Mouse (Mus musculus): ENCODE results near the gene Mettl14. TPM values are rescaled to one million over a fixed set of nuclear protein-coding genes. Genes with fewer than 3 reads are reported as not detected.

Mettl14 gene
- total and polyA plus RNA-seq, 2 experiments from 2014 or later, result 6.3 to 15.6 TPM

DNA sequence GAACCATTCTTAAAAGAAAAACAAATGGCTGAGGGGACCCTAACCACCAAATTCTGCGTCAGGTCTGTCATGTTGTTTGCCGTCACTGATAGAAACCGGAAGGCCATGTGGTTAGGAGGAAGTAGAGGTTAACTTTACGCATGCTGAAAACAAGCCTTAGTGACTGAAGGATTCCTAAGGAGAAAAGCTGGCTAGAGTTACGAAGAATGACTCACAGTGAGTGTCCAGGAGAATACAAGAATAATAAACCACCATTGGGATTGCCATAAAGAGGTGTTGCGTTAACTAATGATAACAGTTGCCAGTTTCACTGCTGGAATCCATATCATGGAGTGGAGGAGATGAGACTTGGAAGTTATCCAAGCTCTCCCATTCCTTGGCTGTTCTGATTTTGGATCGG is 51.0 kb downstream of the Mettl14 start:
- Histone ChIP-seq H3K9me3 (ENCODE audit: low read length) (no peaks in the 10 kb centered on the region), H3K9ac (replicated peaks; ENCODE audit: low read length) (no peak overlapping the region), H3K27me3 (ENCODE audit: insufficient read depth, low read length) (no peaks in the 10 kb centered on the region), H3K27ac (no peak overlapping the region; the same call in 1 of the 2 replicates), H3K36me3 (ENCODE audit: insufficient read depth, low read length) (no peaks in the 10 kb centered on the region), H3K4me2 (ENCODE audit: low read depth, low read length) (0 out of 2 replicates have a peak overlapping the region, but pooled peaks have one; percentile 5), H3K4me1 (ENCODE audit: insufficient read depth, low read length) (no peaks in the 10 kb centered on the region), H3K4me3 (ENCODE audit: low read length) (no peak overlapping the region)
- no peak for TF ChIP-seq CTCF (IDR thresholded peaks at IDR 0.05; ENCODE audit: low read depth)
- DNase-seq (ENCODE audit: low spot score) (peak; percentile 14), ATAC-seq (no peak)
- WGBS, result 59% methylated on average over 7 of the region's 7 CpGs

DNA sequence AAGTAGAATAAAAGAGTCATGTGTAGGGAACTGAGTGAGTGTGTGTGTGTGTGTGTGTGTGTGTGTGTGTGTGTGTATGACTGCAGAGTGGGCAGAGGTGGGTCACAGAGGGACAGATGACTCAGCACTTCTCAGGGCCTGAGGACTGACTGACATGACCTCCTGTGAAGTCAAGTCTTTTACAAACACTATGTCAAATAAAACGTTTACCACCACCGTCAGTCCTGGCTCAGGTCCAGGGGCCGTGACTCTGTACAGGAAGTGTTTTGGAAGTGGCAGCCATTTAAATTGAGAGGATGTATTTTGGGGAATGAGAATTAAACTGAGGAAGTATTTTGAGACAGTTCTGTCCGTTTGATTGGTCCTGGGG is 52.9 kb downstream of the Mettl14 start:
- Histone ChIP-seq H3K27ac (no peak overlapping the region), H3K9me3 (ENCODE audit: low read length) (no peaks in the 10 kb centered on the region), H3K4me3 (ENCODE audit: low read length) (no peak overlapping the region), H3K4me2 (ENCODE audit: low read depth, low read length) (no peak overlapping the region), H3K36me3 (ENCODE audit: insufficient read depth, low read length) (no peaks in the 10 kb centered on the region), H3K4me1 (ENCODE audit: insufficient read depth, low read length) (no peaks in the 10 kb centered on the region), H3K9ac (replicated peaks; ENCODE audit: low read length) (no peak overlapping the region), H3K27me3 (ENCODE audit: insufficient read depth, low read length) (no peaks in the 10 kb centered on the region)
- no peak for TF ChIP-seq CTCF (IDR thresholded peaks at IDR 0.05; ENCODE audit: low read depth)
- ATAC-seq (no peak), DNase-seq (ENCODE audit: low spot score) (no peak)
- 48% methylated on average over 4 of the region's 4 CpGs for WGBS

DNA sequence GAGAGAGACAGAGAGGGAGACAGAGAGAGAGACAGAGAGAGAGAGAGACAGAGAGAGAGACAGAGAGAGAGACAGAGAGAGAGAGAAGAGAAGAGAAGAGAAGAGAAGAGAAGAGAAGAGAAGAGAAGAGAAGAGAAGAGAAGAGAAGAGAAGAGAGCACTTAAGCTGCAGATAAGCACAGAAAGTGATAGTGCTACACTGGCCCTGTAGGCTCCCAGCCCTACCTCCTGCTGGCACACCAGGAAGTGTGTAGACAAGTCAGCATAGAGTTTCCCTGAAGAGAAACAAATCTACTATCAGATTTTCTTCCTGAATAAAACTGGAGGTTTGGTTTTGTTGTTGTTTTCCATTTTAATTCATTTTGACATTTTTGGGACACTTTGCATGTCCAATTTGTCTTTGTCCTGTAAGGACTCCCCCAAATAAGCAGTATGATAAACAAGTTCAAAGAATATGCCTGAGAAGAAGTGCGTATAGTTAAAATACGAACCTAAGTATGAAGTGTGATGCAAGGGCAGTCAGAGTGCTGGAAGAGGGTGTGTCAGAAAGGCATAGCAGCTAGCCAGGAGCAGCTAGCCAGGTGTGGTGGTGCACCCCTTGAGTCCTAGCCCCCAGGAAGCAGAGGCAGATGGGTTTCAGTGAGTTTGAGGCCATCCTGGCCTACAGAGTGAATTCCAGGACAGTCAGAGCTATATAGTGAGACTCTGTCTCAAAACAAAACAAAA is 53.4 kb downstream of the Mettl14 start:
- DNase-seq (ENCODE audit: low spot score) (no peak), ATAC-seq (no peak)
- H3K9ac ChIP-seq (replicated peaks; ENCODE audit: low read length), result no peak overlapping the region
- no peaks in the 10 kb centered on the region for H3K9me3 ChIP-seq (ENCODE audit: low read length)
- 83% methylated on average over 2 of the region's 2 CpGs for WGBS
- H3K4me1 ChIP-seq (ENCODE audit: insufficient read depth, low read length), result no peaks in the 10 kb centered on the region
- H3K4me2 ChIP-seq (ENCODE audit: low read depth, low read length), result no peak overlapping the region
- no peaks in the 10 kb centered on the region for H3K36me3 ChIP-seq (ENCODE audit: insufficient read depth, low read length)
- no peak for TF ChIP-seq CTCF (IDR thresholded peaks at IDR 0.05; ENCODE audit: low read depth)
- no peak overlapping the region for H3K27ac ChIP-seq
- H3K27me3 ChIP-seq (ENCODE audit: insufficient read depth, low read length), result no peaks in the 10 kb centered on the region
- H3K4me3 ChIP-seq (ENCODE audit: low read length), result no peak overlapping the region

DNA sequence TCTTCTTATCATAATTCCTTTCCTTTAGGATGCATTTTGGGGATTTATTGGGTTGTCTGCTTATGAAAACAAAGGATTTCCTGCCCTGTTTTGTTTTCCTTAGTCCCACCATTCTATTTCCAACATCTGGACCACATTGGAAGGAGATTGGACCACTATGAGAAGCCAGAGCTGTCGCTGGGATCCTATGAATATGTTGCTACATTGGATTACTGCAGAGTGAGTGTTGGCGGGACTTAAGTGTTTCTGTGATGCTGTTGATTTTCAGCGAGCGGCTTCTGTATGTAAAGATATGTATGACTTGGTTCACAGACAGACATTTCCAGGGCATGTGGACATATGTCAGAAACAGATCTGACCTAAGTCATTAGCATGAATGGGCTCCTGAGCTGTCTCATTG is 55.7 kb downstream of the Mettl14 start:
- Histone ChIP-seq H3K4me1 (ENCODE audit: insufficient read depth, low read length) (no peaks in the 10 kb centered on the region), H3K36me3 (ENCODE audit: insufficient read depth, low read length) (no peaks in the 10 kb centered on the region), H3K27me3 (ENCODE audit: insufficient read depth, low read length) (no peaks in the 10 kb centered on the region), H3K27ac (no peak overlapping the region), H3K4me3 (ENCODE audit: low read length) (no peak overlapping the region), H3K9ac (replicated peaks; ENCODE audit: low read length) (no peak overlapping the region), H3K4me2 (ENCODE audit: low read depth, low read length) (no peak overlapping the region), H3K9me3 (ENCODE audit: low read length) (no peaks in the 10 kb centered on the region)
- 87% methylated on average over 4 of the region's 4 CpGs for WGBS
- no peak for TF ChIP-seq CTCF (IDR thresholded peaks at IDR 0.05; ENCODE audit: low read depth)
- ATAC-seq (no peak), DNase-seq (ENCODE audit: low spot score) (no peak)

DNA sequence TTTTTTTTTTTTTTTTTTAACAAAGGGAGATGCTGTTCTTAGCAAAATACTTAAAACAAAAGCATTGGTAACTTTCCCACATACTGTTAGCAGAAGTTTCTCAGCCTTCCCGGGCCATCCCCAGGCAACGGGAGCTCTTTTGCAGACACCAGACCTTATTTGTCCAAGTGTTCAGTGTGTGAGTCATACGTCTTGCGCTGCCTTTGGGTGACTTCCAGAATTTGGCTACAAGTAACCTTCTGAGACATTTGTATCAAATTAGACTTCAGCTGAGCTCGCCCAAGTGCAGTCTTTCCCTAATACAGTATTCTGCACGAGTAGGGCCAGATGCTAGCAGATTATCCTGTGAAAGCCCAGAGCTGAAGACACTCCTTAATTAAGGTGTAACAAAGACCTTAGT is 56.7 kb downstream of the Mettl14 start:
- no peaks in the 10 kb centered on the region for H3K36me3 ChIP-seq (ENCODE audit: insufficient read depth, low read length)
- no peak overlapping the region for H3K27ac ChIP-seq
- H3K27me3 ChIP-seq (ENCODE audit: insufficient read depth, low read length), result no peaks in the 10 kb centered on the region
- H3K4me1 ChIP-seq (ENCODE audit: insufficient read depth, low read length), result no peaks in the 10 kb centered on the region
- TF ChIP-seq CTCF (IDR thresholded peaks at IDR 0.05; ENCODE audit: low read depth), result no peak
- no peak overlapping the region for H3K9ac ChIP-seq (replicated peaks; ENCODE audit: low read length)
- ATAC-seq (peak; percentile 62), DNase-seq (ENCODE audit: low spot score) (peak; percentile 70)
- no peaks in the 10 kb centered on the region for H3K9me3 ChIP-seq (ENCODE audit: low read length)
- 38% methylated on average over 6 of the region's 6 CpGs for WGBS
- H3K4me2 ChIP-seq (ENCODE audit: low read depth, low read length), result no peak overlapping the region
- no peak overlapping the region for H3K4me3 ChIP-seq (ENCODE audit: low read length)

DNA sequence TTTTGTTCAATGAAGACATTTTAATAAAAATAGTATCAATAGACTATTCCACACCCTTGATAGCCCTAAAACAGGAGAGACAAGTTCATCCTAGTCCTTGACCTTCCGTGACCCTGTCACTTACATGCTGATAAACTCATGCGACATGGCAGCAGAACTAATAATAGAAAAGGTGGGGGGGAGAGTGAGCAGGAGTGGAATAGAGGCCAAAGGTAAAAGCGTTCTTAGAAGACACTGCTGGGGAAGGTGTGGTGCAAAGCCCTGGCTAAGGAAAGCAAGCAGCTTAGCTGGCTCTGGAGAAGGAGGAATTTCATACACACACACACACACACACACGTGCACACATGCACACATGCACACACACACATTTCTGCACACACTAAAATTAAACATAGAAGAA is 61.6 kb downstream of the Mettl14 start:
- TF ChIP-seq CTCF (IDR thresholded peaks at IDR 0.05; ENCODE audit: low read depth), result no peak
- ATAC-seq (no peak), DNase-seq (ENCODE audit: low spot score) (no peak)
- no peak overlapping the region for H3K27ac ChIP-seq
- no peaks in the 10 kb centered on the region for H3K27me3 ChIP-seq (ENCODE audit: insufficient read depth, low read length)
- WGBS, result 77% methylated on average over 4 of the region's 4 CpGs
- H3K4me1 ChIP-seq (ENCODE audit: insufficient read depth, low read length), result no peaks in the 10 kb centered on the region
- no peak overlapping the region for H3K4me2 ChIP-seq (ENCODE audit: low read depth, low read length)
- no peak overlapping the region for H3K9ac ChIP-seq (replicated peaks; ENCODE audit: low read length)
- no peaks in the 10 kb centered on the region for H3K9me3 ChIP-seq (ENCODE audit: low read length)
- no peaks in the 10 kb centered on the region for H3K36me3 ChIP-seq (ENCODE audit: insufficient read depth, low read length)
- H3K4me3 ChIP-seq (ENCODE audit: low read length), result no peak overlapping the region

DNA sequence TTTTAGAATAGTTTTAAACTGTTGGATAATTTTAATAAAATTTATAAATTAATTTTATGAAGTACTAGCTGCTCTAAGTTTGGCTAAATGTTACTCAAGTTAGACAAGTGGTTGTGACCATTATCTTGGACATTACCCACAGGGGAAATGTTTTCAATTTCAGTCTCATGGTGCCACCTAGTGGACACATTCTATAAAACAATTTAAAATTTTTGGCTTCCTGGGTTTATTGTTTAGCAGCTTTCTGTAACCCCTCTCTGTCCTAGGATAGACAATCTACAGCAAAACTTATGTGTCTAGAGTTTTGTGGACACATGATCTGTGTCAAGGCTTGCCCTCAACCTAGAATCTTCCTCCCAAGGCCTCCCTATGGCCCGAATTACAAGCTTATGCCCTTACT is 63.8 kb downstream of the Mettl14 start:
- Histone ChIP-seq H3K4me1 (ENCODE audit: insufficient read depth, low read length) (no peaks in the 10 kb centered on the region), H3K9ac (replicated peaks; ENCODE audit: low read length) (no peak overlapping the region), H3K27ac (no peak overlapping the region), H3K9me3 (ENCODE audit: low read length) (no peaks in the 10 kb centered on the region), H3K4me3 (ENCODE audit: low read length) (no peak overlapping the region), H3K27me3 (ENCODE audit: insufficient read depth, low read length) (no peaks in the 10 kb centered on the region), H3K36me3 (ENCODE audit: insufficient read depth, low read length) (no peaks in the 10 kb centered on the region), H3K4me2 (ENCODE audit: low read depth, low read length) (no peak overlapping the region)
- ATAC-seq (peak; percentile 68; the same call in 1 of the 2 replicates), DNase-seq (ENCODE audit: low spot score) (peak; percentile 85)
- 26% methylated on average over 1 of the region's 1 CpGs for WGBS
- TF ChIP-seq CTCF (IDR thresholded peaks at IDR 0.05; ENCODE audit: low read depth), result peak; percentile 70

All from hindbrain, postnatal 0 days (tissue).